In genomic region chr3:103791230-103792110, GRCm38 (mm10) we compare ENCODE assay signal across 7 mouse cellular contexts. TPM values are rescaled to one million over a fixed set of nuclear protein-coding genes. Genes with fewer than 3 reads are reported as not detected.
DNase-seq lines count a peak whose midpoint lies in the region; ATAC-seq lines count a peak whose summit lies in the region.

Gene Hipk1 (minus strand): TSS chr3:103791563.

- H3K36me3 ChIP-seq in limb, embryonic 10.5 days: no peaks in the 10 kb centered on the region
- no peaks in the 10 kb centered on the region for H3K36me3 ChIP-seq in midbrain, embryonic 13.5 days

- peak within 1 kb of the TSS; percentile 98 for H3K4me3 ChIP-seq in limb, embryonic 10.5 days
- peak within 1 kb of the TSS; percentile 95 for H3K4me3 ChIP-seq in midbrain, embryonic 13.5 days (replicated peaks)

- no peaks in the 10 kb centered on the region for H3K9me3 ChIP-seq in limb, embryonic 10.5 days (replicated peaks)
- no peaks in the 10 kb centered on the region for H3K9me3 ChIP-seq in midbrain, embryonic 13.5 days

- H3K9ac ChIP-seq in midbrain, embryonic 13.5 days (replicated peaks): peak within 1 kb of the TSS; percentile 94

- H3K4me1 ChIP-seq in limb, embryonic 10.5 days: peaks cover 14% of the 10 kb centered on the region; the same call in 1 of the 2 replicates
- peaks cover 31% of the 10 kb centered on the region for H3K4me1 ChIP-seq in midbrain, embryonic 13.5 days (replicated peaks)

- H3K4me2 ChIP-seq in midbrain, embryonic 13.5 days (replicated peaks): peak within 1 kb of the TSS; percentile 89

- H3K27me3 ChIP-seq in limb, embryonic 10.5 days (ENCODE audit: low read depth, poor library complexity, severe bottlenecking): no peaks in the 10 kb centered on the region
- 0 out of 2 replicates have a peak, but pooled peaks cover 4% of the 10 kb centered on the region for H3K27me3 ChIP-seq in midbrain, embryonic 13.5 days

- DNase-seq in adrenal gland, adult 8-10 months: peak; percentile 92
- DNase-seq in embryo, embryonic 9.5 days (ENCODE audit: extremely low spot score): peak; percentile 94
- peak; percentile 92 for DNase-seq in kidney, adult 11 months
- DNase-seq in limb, embryonic 10.5 days (ENCODE audit: low spot score): peak; percentile 95
- peak; percentile 87 for DNase-seq in spleen, adult 12 weeks (ENCODE audit: low spot score)

- 10% methylated on average over 49 of the region's 49 CpGs for WGBS in limb, embryonic 10.5 days
- 11% methylated on average over 47 of the region's 49 CpGs for WGBS in midbrain, embryonic 13.5 days

- peak within 1 kb of the TSS; percentile 98 for H3K27ac ChIP-seq in limb, embryonic 10.5 days
- peak within 1 kb of the TSS; percentile 90 for H3K27ac ChIP-seq in midbrain, embryonic 13.5 days

- peak; percentile 87 for ATAC-seq in granulocyte monocyte progenitor cell, adult 5-6 weeks (replicated peaks; ENCODE audit: poor library complexity, severe bottlenecking)
- peak; percentile 98 for ATAC-seq in midbrain, embryonic 13.5 days

RNA-seq across cellular contexts. Expression of gene Hipk1, which starts in this region (rescaled TPM):
- 100 to 1,000 TPM; 103 to 160 (median 130) TPM for total RNA-seq in adrenal gland, adult 8-10 months (2022)
- total RNA-seq in granulocyte monocyte progenitor cell, adult 5-6 weeks (2014; fragmentation: Nextera tagmentation): 96.0 and 111 TPM in 2 replicates
- 56.8 and 59.0 TPM in 2 replicates for total RNA-seq in granulocyte monocyte progenitor cell, adult 5-6 weeks (2017)
- 8.7 and 10.6 TPM in 2 replicates for polyA plus RNA-seq in limb, embryonic 10.5 days (2016; fragmentation: Nextera tagmentation; extraction: Ambion mirVana)
- 13.2 and 14.5 TPM in 2 replicates for polyA plus RNA-seq in midbrain, embryonic 13.5 days (2015; fragmentation: Nextera tagmentation; extraction: Ambion mirVana)

Comparison
In these comparisons a context has a peak if more than half of its experiments do, and no peak if none do; other contexts are left out.
1. Peak in every context shown above with its lines: DNase-seq, ATAC-seq, H3K4me3 ChIP-seq and H3K27ac ChIP-seq.